Mouse (Mus musculus): ENCODE results near the gene Grik5. TPM values are rescaled to one million over a fixed set of nuclear protein-coding genes. Genes with fewer than 3 reads are reported as not detected.

Grik5 gene
- polyA plus RNA-seq, 1 experiment = 9.7 TPM

- 83% methylated on average over 8 of the region's 8 CpGs for WGBS
Observed at GRCm38 (mm10) chr7:25003820-25004388, 68.2 kb downstream of the Grik5 start.

GRCm38 (mm10) chr7:25003291-25003690 lies 68.9 kb downstream of the Grik5 start:
- Histone ChIP-seq H3K4me1 (ENCODE audit: control insufficient read depth, insufficient read depth, low read length) (peaks cover 4% of the 10 kb centered on the region), H3K27ac (ENCODE audit: control insufficient read depth, insufficient read depth, low read depth, low read length, poor library complexity) (no peak overlapping the region), H3K4me3 (replicated peaks; ENCODE audit: control insufficient read depth, low read depth, low read length) (no peak overlapping the region)
- 73% methylated on average over 11 of the region's 11 CpGs for WGBS
- TF ChIP-seq CTCF (IDR thresholded peaks at IDR 0.05; ENCODE audit: control insufficient read depth, insufficient read depth, low read length) (no peak), POLR2A (IDR thresholded peaks at IDR 0.05; ENCODE audit: borderline replicate concordance, control insufficient read depth, low read depth, low read length) (no peak)

More at GRCm38 (mm10) chr7:25003820-25004388, 68.2 kb downstream of the Grik5 start:
- H3K4me3 ChIP-seq (replicated peaks; ENCODE audit: control insufficient read depth, low read depth, low read length) = no peak overlapping the region
- no peak overlapping the region for H3K27ac ChIP-seq (ENCODE audit: control insufficient read depth, insufficient read depth, low read depth, low read length, poor library complexity)
- H3K4me1 ChIP-seq (ENCODE audit: control insufficient read depth, insufficient read depth, low read length) = peaks cover 4% of the 10 kb centered on the region
- TF ChIP-seq CTCF (IDR thresholded peaks at IDR 0.05; ENCODE audit: control insufficient read depth, insufficient read depth, low read length) (no peak), POLR2A (IDR thresholded peaks at IDR 0.05; ENCODE audit: borderline replicate concordance, control insufficient read depth, low read depth, low read length) (no peak)

GRCm38 (mm10) chr7:25000711-25001110 lies 71.4 kb downstream of the Grik5 start:
- WGBS = 48% methylated on average over 12 of the region's 12 CpGs
- Histone ChIP-seq H3K4me1 (ENCODE audit: control insufficient read depth, insufficient read depth, low read length) (no peaks in the 10 kb centered on the region; the same call in none of the 2 replicates), H3K4me3 (replicated peaks; ENCODE audit: control insufficient read depth, low read depth, low read length) (no peak overlapping the region), H3K27ac (ENCODE audit: control insufficient read depth, insufficient read depth, low read depth, low read length, poor library complexity) (peak overlapping the region; percentile 62)
- TF ChIP-seq CTCF (IDR thresholded peaks at IDR 0.05; ENCODE audit: control insufficient read depth, insufficient read depth, low read length) (no peak), POLR2A (IDR thresholded peaks at IDR 0.05; ENCODE audit: borderline replicate concordance, control insufficient read depth, low read depth, low read length) (no peak)

GRCm38 (mm10) chr7:25000211-25000610 lies 71.9 kb downstream of the Grik5 start:
- 21% methylated on average over 7 of the region's 7 CpGs for WGBS
- H3K27ac ChIP-seq (ENCODE audit: control insufficient read depth, insufficient read depth, low read depth, low read length, poor library complexity) = peak overlapping the region; percentile 62
- H3K4me3 ChIP-seq (replicated peaks; ENCODE audit: control insufficient read depth, low read depth, low read length) = no peak overlapping the region
- no peaks in the 10 kb centered on the region; the same call in none of the 2 replicates for H3K4me1 ChIP-seq (ENCODE audit: control insufficient read depth, insufficient read depth, low read length)
- TF ChIP-seq POLR2A (IDR thresholded peaks at IDR 0.05; ENCODE audit: borderline replicate concordance, control insufficient read depth, low read depth, low read length) (no peak), CTCF (IDR thresholded peaks at IDR 0.05; ENCODE audit: control insufficient read depth, insufficient read depth, low read length) (no peak)

- no peak for TF ChIP-seq POLR2A (IDR thresholded peaks at IDR 0.05; ENCODE audit: borderline replicate concordance, control insufficient read depth, low read depth, low read length)
- no peak for TF ChIP-seq CTCF (IDR thresholded peaks at IDR 0.05; ENCODE audit: control insufficient read depth, insufficient read depth, low read length)
- Histone ChIP-seq H3K27ac (ENCODE audit: control insufficient read depth, insufficient read depth, low read depth, low read length, poor library complexity) (no peak overlapping the region), H3K4me1 (ENCODE audit: control insufficient read depth, insufficient read depth, low read length) (peaks cover 2% of the 10 kb centered on the region), H3K4me3 (replicated peaks; ENCODE audit: control insufficient read depth, low read depth, low read length) (no peak overlapping the region)
- WGBS = 71% methylated on average over 6 of the region's 6 CpGs
Observed at GRCm38 (mm10) chr7:24993081-24993480, 79.1 kb downstream of the Grik5 start.

GRCm38 (mm10) chr7:24990478-24990877 lies 81.7 kb downstream of the Grik5 start:
- WGBS = 61% methylated on average over 8 of the region's 8 CpGs
- Histone ChIP-seq H3K27ac (ENCODE audit: control insufficient read depth, insufficient read depth, low read depth, low read length, poor library complexity) (no peak overlapping the region), H3K4me3 (replicated peaks; ENCODE audit: control insufficient read depth, low read depth, low read length) (no peak overlapping the region), H3K4me1 (ENCODE audit: control insufficient read depth, insufficient read depth, low read length) (peaks cover 2% of the 10 kb centered on the region)
- TF ChIP-seq POLR2A (IDR thresholded peaks at IDR 0.05; ENCODE audit: borderline replicate concordance, control insufficient read depth, low read depth, low read length) (no peak), CTCF (IDR thresholded peaks at IDR 0.05; ENCODE audit: control insufficient read depth, insufficient read depth, low read length) (no peak)

GRCm38 (mm10) chr7:24987941-24988340 lies 84.2 kb downstream of the Grik5 start:
- TF ChIP-seq CTCF (IDR thresholded peaks at IDR 0.05; ENCODE audit: control insufficient read depth, insufficient read depth, low read length) (no peak), POLR2A (IDR thresholded peaks at IDR 0.05; ENCODE audit: borderline replicate concordance, control insufficient read depth, low read depth, low read length) (no peak)
- Histone ChIP-seq H3K4me1 (ENCODE audit: control insufficient read depth, insufficient read depth, low read length) (peaks cover 2% of the 10 kb centered on the region), H3K4me3 (replicated peaks; ENCODE audit: control insufficient read depth, low read depth, low read length) (no peak overlapping the region), H3K27ac (ENCODE audit: control insufficient read depth, insufficient read depth, low read depth, low read length, poor library complexity) (no peak overlapping the region)
- 53% methylated on average over 14 of the region's 14 CpGs for WGBS

GRCm38 (mm10) chr7:24985799-24986198 lies 86.3 kb downstream of the Grik5 start:
- whole genome bisulfite sequencing = 69% methylated on average over 5 of the region's 5 CpGs
- H3K4me3 ChIP-seq (replicated peaks; ENCODE audit: control insufficient read depth, low read depth, low read length) = no peak overlapping the region
- H3K4me1 ChIP-seq (ENCODE audit: control insufficient read depth, insufficient read depth, low read length) = peaks cover 2% of the 10 kb centered on the region
- no peak overlapping the region for H3K27ac ChIP-seq (ENCODE audit: control insufficient read depth, insufficient read depth, low read depth, low read length, poor library complexity)
- TF ChIP-seq POLR2A (IDR thresholded peaks at IDR 0.05; ENCODE audit: borderline replicate concordance, control insufficient read depth, low read depth, low read length) (no peak), CTCF (IDR thresholded peaks at IDR 0.05; ENCODE audit: control insufficient read depth, insufficient read depth, low read length) (peak; percentile 60)
